Mouse (Mus musculus): ENCODE measurements around the gene Spag16. TPM values are rescaled to one million over a fixed set of nuclear protein-coding genes. Genes with fewer than 3 reads are reported as not detected.

Gene Spag16
- total RNA-seq, 2 experiments from 2014 or later, result 0.83 to 1.9 TPM

- DNase-seq (ENCODE audit: low spot score in 2 of 2), result peak; percentile 4 to 20
Observed at GRCm38 (mm10) chr1:70380096-70380495, 553.3 kb downstream of the Spag16 start.

GRCm38 (mm10) chr1:70442209-70443080, 615.7 kb downstream of the Spag16 start:
- no peak for DNase-seq (ENCODE audit: low spot score in 2 of 2)

GRCm38 (mm10) chr1:70479864-70480263, 653.1 kb downstream of the Spag16 start:
- no peak for DNase-seq (ENCODE audit: low spot score in 2 of 2)

GRCm38 (mm10) chr1:70518918-70519317, 692.1 kb downstream of the Spag16 start:
- DNase-seq (ENCODE audit: low spot score in 2 of 2), result no peak

GRCm38 (mm10) chr1:70527134-70527533, 700.4 kb downstream of the Spag16 start:
- DNase-seq (ENCODE audit: low spot score in 2 of 2), result no peak

GRCm38 (mm10) chr1:70529771-70530170, 703.0 kb downstream of the Spag16 start:
- no peak for DNase-seq (ENCODE audit: low spot score in 2 of 2)

GRCm38 (mm10) chr1:70551839-70552238, 725.1 kb downstream of the Spag16 start:
- no peak for DNase-seq (ENCODE audit: low spot score in 2 of 2)

GRCm38 (mm10) chr1:70621805-70622204, 795.0 kb downstream of the Spag16 start:
- DNase-seq (ENCODE audit: low spot score in 2 of 2), result no peak

- no peak for DNase-seq (ENCODE audit: low spot score in 2 of 2)
Observed at GRCm38 (mm10) chr1:70624803-70625460, 798.2 kb downstream of the Spag16 start.

- DNase-seq (ENCODE audit: low spot score in 2 of 2), result no peak
Observed at GRCm38 (mm10) chr1:70652719-70653118, 825.9 kb downstream of the Spag16 start.

- no peak for DNase-seq (ENCODE audit: low spot score in 2 of 2)
Observed at GRCm38 (mm10) chr1:70692529-70692928, 865.8 kb downstream of the Spag16 start.

GRCm38 (mm10) chr1:70700270-70700669, 873.5 kb downstream of the Spag16 start:
- no peak for DNase-seq (ENCODE audit: low spot score in 2 of 2)

GRCm38 (mm10) chr1:70703934-70704333, 877.2 kb downstream of the Spag16 start:
- DNase-seq (ENCODE audit: low spot score in 2 of 2), result no peak

GRCm38 (mm10) chr1:70705821-70706220, 879.1 kb downstream of the Spag16 start:
- DNase-seq (ENCODE audit: low spot score in 2 of 2), result no peak

GRCm38 (mm10) chr1:70725045-70725444, 898.3 kb downstream of the Spag16 start:
- DNase-seq (ENCODE audit: low spot score in 2 of 2), result peak in 1 of 2 experiments; percentile 12

GRCm38 (mm10) chr1:70725655-70726066, 898.9 kb downstream of the Spag16 start, which contains the start of gene Vwc2l:
Gene Vwc2l (plus strand): TSS chr1:70725715.
- DNase-seq (ENCODE audit: low spot score in 2 of 2), result peak; percentile 24 to 43

Other genes with a start within 250 kb of the Spag16 start
- 10 to 100 TPM in 1 of 2 experiments, 1 to 10 TPM in 1; 7.0 to 10.4 TPM for gene Ikzf2, start 139.7 kb upstream of the Spag16 start, total RNA-seq (2021)